Mouse (Mus musculus): ENCODE results near the gene Relb. TPM values are rescaled to one million over a fixed set of nuclear protein-coding genes. Genes with fewer than 3 reads are reported as not detected.
A peak's percentile ranks its signal among the peaks of the same experiment; 100 is the strongest.

The Relb gene
- polyA plus RNA-seq, 1 experiment = 5.3 TPM

GRCm38 (mm10) chr7:19664455-19664954 is 35.3 kb upstream of the Relb start:
- no peak for TF ChIP-seq POLR2A (IDR thresholded peaks at IDR 0.05; ENCODE audit: borderline replicate concordance, extremely low read depth, insufficient read depth, insufficient read length, poor library complexity, severe bottlenecking)
- TF ChIP-seq CTCF (IDR thresholded peaks at IDR 0.05; ENCODE audit: borderline replicate concordance, extremely low read depth, insufficient read depth, insufficient read length) = no peak
- peak; percentile 5 for DNase-seq (ENCODE audit: low read depth)

- no peak for TF ChIP-seq CTCF (IDR thresholded peaks at IDR 0.05; ENCODE audit: borderline replicate concordance, extremely low read depth, insufficient read depth, insufficient read length)
- no peak for TF ChIP-seq POLR2A (IDR thresholded peaks at IDR 0.05; ENCODE audit: borderline replicate concordance, extremely low read depth, insufficient read depth, insufficient read length, poor library complexity, severe bottlenecking)
- no peak for DNase-seq (ENCODE audit: low read depth)
These were observed 34.7 kb upstream of the Relb start for GRCm38 (mm10) chr7:19663940-19664339.

GRCm38 (mm10) chr7:19652614-19653013 is 23.4 kb upstream of the Relb start:
- TF ChIP-seq CTCF (IDR thresholded peaks at IDR 0.05; ENCODE audit: borderline replicate concordance, extremely low read depth, insufficient read depth, insufficient read length) = no peak
- TF ChIP-seq POLR2A (IDR thresholded peaks at IDR 0.05; ENCODE audit: borderline replicate concordance, extremely low read depth, insufficient read depth, insufficient read length, poor library complexity, severe bottlenecking) = no peak

GRCm38 (mm10) chr7:19651063-19651786 is 22.0 kb upstream of the Relb start:
- no peak for TF ChIP-seq POLR2A (IDR thresholded peaks at IDR 0.05; ENCODE audit: borderline replicate concordance, extremely low read depth, insufficient read depth, insufficient read length, poor library complexity, severe bottlenecking)
- no peak for TF ChIP-seq CTCF (IDR thresholded peaks at IDR 0.05; ENCODE audit: borderline replicate concordance, extremely low read depth, insufficient read depth, insufficient read length)
- DNase-seq (ENCODE audit: low read depth) = no peak

More at GRCm38 (mm10) chr7:19652614-19653013, 23.4 kb upstream of the Relb start:
- DNase-seq (ENCODE audit: low read depth) = no peak

- no peak for DNase-seq (ENCODE audit: low read depth)
- TF ChIP-seq POLR2A (IDR thresholded peaks at IDR 0.05; ENCODE audit: borderline replicate concordance, extremely low read depth, insufficient read depth, insufficient read length, poor library complexity, severe bottlenecking) = no peak
- no peak for TF ChIP-seq CTCF (IDR thresholded peaks at IDR 0.05; ENCODE audit: borderline replicate concordance, extremely low read depth, insufficient read depth, insufficient read length)
These were observed 12.0 kb upstream of the Relb start for GRCm38 (mm10) chr7:19641223-19641622.

- TF ChIP-seq CTCF (IDR thresholded peaks at IDR 0.05; ENCODE audit: borderline replicate concordance, extremely low read depth, insufficient read depth, insufficient read length) = no peak
- no peak for DNase-seq (ENCODE audit: low read depth)
These were observed 6.0 kb upstream of the Relb start for GRCm38 (mm10) chr7:19635074-19635827.

DNA sequence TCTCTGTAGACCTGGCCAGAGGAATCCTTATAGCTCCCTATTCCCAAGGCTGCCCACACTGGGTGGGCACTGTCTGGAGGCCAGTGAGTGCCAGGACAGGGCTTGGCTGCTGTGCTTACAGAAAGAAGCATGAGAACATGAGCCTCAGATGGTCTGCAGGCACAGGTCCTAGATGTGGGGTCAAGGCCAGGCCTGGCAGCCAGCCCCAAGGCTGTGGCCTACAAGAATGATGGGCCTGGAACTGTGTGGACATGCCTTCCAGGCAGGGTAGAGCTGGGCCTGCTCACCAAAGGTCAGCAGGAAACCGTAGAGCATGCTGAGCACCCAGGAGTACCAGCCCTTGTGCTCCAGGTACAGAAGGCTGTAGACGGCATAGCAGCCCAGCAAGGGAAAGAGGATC is 5.4 kb upstream of the Relb start:
- DNase-seq (ENCODE audit: low read depth) = no peak
- TF ChIP-seq POLR2A (IDR thresholded peaks at IDR 0.05; ENCODE audit: borderline replicate concordance, extremely low read depth, insufficient read depth, insufficient read length, poor library complexity, severe bottlenecking) = no peak

DNA sequence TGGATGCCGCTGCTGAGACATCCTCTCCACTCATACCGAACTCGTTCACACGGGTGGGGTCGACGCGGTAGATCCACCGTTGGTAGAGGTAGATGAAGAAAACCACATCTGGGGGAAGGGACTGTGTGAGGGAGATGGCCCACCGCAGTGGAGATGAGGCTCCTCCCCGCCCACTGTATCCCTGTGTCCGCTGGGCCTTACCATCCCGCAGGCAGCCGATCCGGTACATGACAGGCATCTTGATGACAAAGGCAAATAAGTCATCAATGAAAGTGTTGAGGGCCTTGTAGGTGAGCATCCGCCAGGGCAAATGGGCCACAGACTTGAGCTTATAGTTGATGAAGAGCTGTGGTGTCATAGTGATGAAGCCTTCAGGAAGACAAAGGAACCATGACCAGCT is 4.6 kb upstream of the Relb start:
- TF ChIP-seq POLR2A (IDR thresholded peaks at IDR 0.05; ENCODE audit: borderline replicate concordance, extremely low read depth, insufficient read depth, insufficient read length, poor library complexity, severe bottlenecking) (no peak), CTCF (IDR thresholded peaks at IDR 0.05; ENCODE audit: borderline replicate concordance, extremely low read depth, insufficient read depth, insufficient read length) (no peak)
- no peak for DNase-seq (ENCODE audit: low read depth)

DNA sequence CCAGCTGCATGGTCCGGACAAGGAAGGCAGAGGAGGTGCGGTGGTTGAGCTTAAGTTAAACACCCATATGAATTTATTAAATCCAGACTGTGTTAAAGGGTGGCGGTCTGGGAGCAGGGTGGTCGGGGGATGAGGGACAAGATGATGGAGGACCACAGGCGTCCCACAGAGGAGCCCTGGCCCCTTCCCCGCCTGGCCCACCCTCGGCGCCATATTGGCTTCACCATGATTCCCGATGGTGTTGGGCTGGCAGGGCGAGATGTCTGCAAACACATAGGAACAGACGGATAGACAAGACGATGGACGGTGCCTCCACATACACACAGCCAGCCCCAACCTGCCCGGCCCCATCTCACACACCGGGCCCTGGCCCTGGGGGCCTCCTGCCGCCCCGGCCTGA is 4.0 kb upstream of the Relb start:
- TF ChIP-seq CTCF (IDR thresholded peaks at IDR 0.05; ENCODE audit: borderline replicate concordance, extremely low read depth, insufficient read depth, insufficient read length) = no peak
- no peak for TF ChIP-seq POLR2A (IDR thresholded peaks at IDR 0.05; ENCODE audit: borderline replicate concordance, extremely low read depth, insufficient read depth, insufficient read length, poor library complexity, severe bottlenecking)
- no peak for DNase-seq (ENCODE audit: low read depth)

DNA sequence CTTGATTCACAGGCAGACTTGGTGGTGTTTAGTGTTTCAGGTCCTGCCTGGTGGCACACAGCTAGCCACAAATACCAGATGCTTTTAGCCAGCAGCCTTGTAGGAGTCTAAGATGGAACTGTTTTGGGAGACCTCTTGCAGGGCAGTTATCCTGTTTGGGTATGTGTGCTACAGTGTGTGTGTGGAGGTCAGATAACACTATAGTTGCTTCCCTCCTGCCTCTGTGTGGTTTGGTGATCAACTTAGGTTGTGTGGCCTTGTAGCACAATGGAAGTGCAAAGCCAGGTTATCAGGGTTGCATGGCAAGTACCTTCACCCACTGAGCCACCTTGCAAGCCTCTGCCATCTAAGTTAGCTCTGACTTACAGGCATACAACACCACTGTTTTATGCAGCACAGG is 3.5 kb upstream of the Relb start:
- no peak for TF ChIP-seq CTCF (IDR thresholded peaks at IDR 0.05; ENCODE audit: borderline replicate concordance, extremely low read depth, insufficient read depth, insufficient read length)
- no peak for TF ChIP-seq POLR2A (IDR thresholded peaks at IDR 0.05; ENCODE audit: borderline replicate concordance, extremely low read depth, insufficient read depth, insufficient read length, poor library complexity, severe bottlenecking)
- DNase-seq (ENCODE audit: low read depth) = no peak

- TF ChIP-seq POLR2A (IDR thresholded peaks at IDR 0.05; ENCODE audit: borderline replicate concordance, extremely low read depth, insufficient read depth, insufficient read length, poor library complexity, severe bottlenecking) (no peak), CTCF (IDR thresholded peaks at IDR 0.05; ENCODE audit: borderline replicate concordance, extremely low read depth, insufficient read depth, insufficient read length) (no peak)
- no peak for DNase-seq (ENCODE audit: low read depth)
These were observed 3.0 kb upstream of the Relb start for GRCm38 (mm10) chr7:19632275-19632674.

Measured in brain, embryonic 14.5 days (tissue).